Mouse (Mus musculus): ENCODE measurements around the gene Baat.
A peak's percentile ranks its signal among the peaks of the same experiment; 100 is the strongest.
"Not testable (repeated sequence)": the region's sequence is repeated elsewhere in the genome, so short reads cannot be mapped to it uniquely, and the experiment has no call there.

Gene Baat

GRCm38 (mm10) chr4:49480896-49481295 is 25.5 kb downstream of the Baat start:
- no peak for DNase-seq

GRCm38 (mm10) chr4:49480104-49480760 is 26.1 kb downstream of the Baat start:
- no peak for DNase-seq

DNA sequence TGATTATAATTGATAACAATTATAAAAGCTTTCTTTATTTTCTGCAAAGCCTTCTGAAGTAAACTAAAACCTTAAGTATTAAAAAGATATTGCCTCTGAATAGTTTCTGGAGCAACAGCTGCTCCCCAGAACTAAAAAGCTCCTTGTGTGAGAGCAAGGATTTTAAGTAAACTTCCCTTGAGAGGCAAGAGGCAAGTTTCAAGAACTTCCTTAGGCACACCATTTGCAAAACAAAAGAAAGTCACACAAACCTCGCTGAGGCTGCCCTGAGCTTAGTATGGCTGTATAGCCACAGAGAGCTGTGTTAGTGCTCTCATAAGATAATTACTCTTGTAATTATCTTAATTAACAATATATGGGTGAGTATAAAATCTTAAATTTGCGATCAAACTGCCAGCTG is 27.3 kb downstream of the Baat start:
- not testable (repeated sequence) for DNase-seq

DNA sequence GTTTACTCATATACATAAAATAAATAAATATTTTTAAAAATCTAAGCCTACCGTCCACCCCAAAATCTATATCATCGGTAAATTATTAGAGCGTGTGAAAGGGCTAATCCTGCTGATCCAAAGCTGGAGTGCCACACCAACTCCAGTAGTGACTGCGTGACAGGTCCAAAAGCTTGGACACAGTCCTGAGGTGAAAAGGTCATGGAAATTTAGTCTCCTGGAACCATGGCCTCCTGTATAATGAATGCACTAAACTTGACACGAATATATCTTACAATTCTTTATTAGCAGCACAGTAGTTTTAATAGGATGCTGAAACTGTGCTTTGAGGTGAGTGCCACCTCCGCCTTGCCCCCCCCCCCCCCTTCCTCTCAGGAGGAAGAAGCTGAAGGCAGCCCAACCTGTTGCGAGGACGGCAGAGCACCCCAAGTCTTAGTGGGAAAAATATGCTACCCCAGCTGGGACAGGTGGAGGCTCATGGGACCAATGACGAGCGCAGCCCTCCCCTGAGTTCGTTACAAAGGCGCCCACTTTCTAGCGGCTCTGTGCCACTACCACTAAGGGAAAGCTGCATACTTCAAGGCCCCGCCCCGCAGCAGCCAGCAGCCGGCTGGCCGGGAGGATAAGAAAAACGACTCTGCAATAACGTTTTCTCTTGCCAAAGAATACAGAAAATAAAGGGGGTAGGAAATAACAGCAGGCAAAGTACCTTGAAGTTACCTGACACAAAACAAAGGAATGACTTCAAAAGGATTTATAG is 28.1 kb downstream of the Baat start:
- DNase-seq: peak; percentile 6

- DNase-seq: no peak
These were observed 31.8 kb downstream of the Baat start for GRCm38 (mm10) chr4:49474583-49474982.

- no peak for DNase-seq
These were observed 32.8 kb downstream of the Baat start, which contains the start of gene Acnat1 for GRCm38 (mm10) chr4:49473435-49474100. Gene Acnat1, minus strand, starts transcription at chr4:49473912.

DNA sequence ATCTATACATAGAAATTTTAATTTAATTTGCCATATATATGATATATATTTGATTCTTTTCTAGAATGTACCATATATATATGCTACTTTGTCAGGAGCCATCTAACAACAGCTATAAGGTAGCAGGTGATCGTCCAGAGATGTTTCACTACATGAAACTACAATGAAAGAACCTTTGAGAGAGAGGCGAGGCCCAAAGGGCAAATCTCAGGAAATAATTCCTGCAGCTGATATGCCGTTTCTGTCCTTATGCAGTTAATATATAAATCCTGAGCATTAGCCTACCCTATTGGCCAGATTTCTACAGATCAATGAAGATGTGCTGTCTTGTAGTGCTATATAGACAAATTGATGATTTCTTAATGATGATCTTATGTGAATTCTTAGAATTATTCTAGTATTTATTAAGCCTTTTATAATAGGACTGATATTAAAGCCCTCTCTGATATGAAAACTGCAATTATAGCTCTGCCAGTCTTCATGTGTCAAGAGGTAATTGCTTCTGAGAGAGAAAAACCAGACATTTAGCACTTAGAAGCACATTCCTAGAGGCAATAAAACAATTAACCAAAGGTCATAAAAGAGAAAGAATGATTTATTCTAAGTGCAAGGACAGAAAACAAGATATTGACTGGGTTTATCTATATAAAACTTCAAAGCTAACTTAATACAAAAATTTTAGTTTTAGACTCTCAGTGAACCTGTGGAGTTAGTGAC is 36.8 kb downstream of the Baat start:
- no peak for DNase-seq

- DNase-seq: no peak
These were observed 39.0 kb downstream of the Baat start for GRCm38 (mm10) chr4:49467360-49467759.

GRCm38 (mm10) chr4:49456171-49456570 is 50.2 kb downstream of the Baat start:
- no peak for DNase-seq

GRCm38 (mm10) chr4:49451848-49452551 is 54.4 kb downstream of the Baat start:
- no peak for DNase-seq

GRCm38 (mm10) chr4:49451133-49451847 is 55.1 kb downstream of the Baat start:
- DNase-seq: not testable (repeated sequence)

Data from right cerebral cortex, postnatal 4 days (tissue).